Mouse (Mus musculus) skeletal muscle tissue, adult 2 months (tissue): Measurements from ENCODE around the gene Gm3417.
"Not testable (repeated sequence)": the region's sequence is repeated elsewhere in the genome, so short reads cannot be mapped to it uniquely, and the experiment has no call there.

Experiments
- DNase-seq: peaks from one replicate; pipeline ENCODE4 v3.0.0-alpha.2; 2012; ENCODE audit warnings: low read depth, low spot score

Gene Gm3417

GRCm38 (mm10) chr17:14958686-14959327 lies 19.8 kb downstream of the Gm3417 start:
- no peak for DNase-seq

GRCm38 (mm10) chr17:14953452-14953851 lies 25.1 kb downstream of the Gm3417 start:
- DNase-seq, result no peak

- DNase-seq, result no peak
Observed at GRCm38 (mm10) chr17:14949161-14949827, 29.3 kb downstream of the Gm3417 start.

- no peak for DNase-seq
Observed at GRCm38 (mm10) chr17:14944551-14944950, 34.0 kb downstream of the Gm3417 start.

GRCm38 (mm10) chr17:14943729-14944059 lies 34.9 kb downstream of the Gm3417 start:
- DNase-seq, result no peak

GRCm38 (mm10) chr17:14943009-14943728 lies 35.4 kb downstream of the Gm3417 start, which contains the start of the genes Wdr27 and 1600012H06Rik:
TSS of gene Wdr27 (minus strand) at chr17:14943158.
TSS of gene 1600012H06Rik (plus strand) at chr17:14943184.
- peak; percentile 98 for DNase-seq

GRCm38 (mm10) chr17:14942181-14942580 lies 36.4 kb downstream of the Gm3417 start:
- not testable (repeated sequence) for DNase-seq

- DNase-seq, result peak; percentile 65
Observed at GRCm38 (mm10) chr17:14935841-14936605, 42.6 kb downstream of the Gm3417 start.

GRCm38 (mm10) chr17:14935280-14935679 lies 43.3 kb downstream of the Gm3417 start:
- not testable (repeated sequence) for DNase-seq

GRCm38 (mm10) chr17:14931469-14931868 lies 47.1 kb downstream of the Gm3417 start:
- DNase-seq, result no peak

- DNase-seq, result no peak
Observed at GRCm38 (mm10) chr17:14930697-14931096, 47.9 kb downstream of the Gm3417 start.

- no peak for DNase-seq
Observed at GRCm38 (mm10) chr17:14928631-14929030, 50.0 kb downstream of the Gm3417 start.

- no peak for DNase-seq
Observed at GRCm38 (mm10) chr17:14927644-14928218, 50.9 kb downstream of the Gm3417 start.

GRCm38 (mm10) chr17:14921582-14921981 lies 57.0 kb downstream of the Gm3417 start:
- DNase-seq, result no peak

- DNase-seq, result no peak
Observed at GRCm38 (mm10) chr17:14917866-14918265, 60.7 kb downstream of the Gm3417 start.

GRCm38 (mm10) chr17:14914401-14914800 lies 64.2 kb downstream of the Gm3417 start:
- no peak for DNase-seq
